Mouse (Mus musculus): ENCODE data around the gene Spred2.

GRCm38 (mm10) chr11:20052814-20053536 is 128.8 kb downstream of the Spred2 start:
- TF ChIP-seq CTCF (IDR thresholded peaks at IDR 0.05; ENCODE audit: insufficient read depth, low read length) (no peak), POLR2A (IDR thresholded peaks at IDR 0.05; ENCODE audit: borderline replicate concordance, extremely low read depth, low read depth, low read length) (no peak)
